Mouse (Mus musculus) heart, postnatal 25 days (tissue): ENCODE data around the gene Pafah1b2. TPM values are rescaled to one million over a fixed set of nuclear protein-coding genes. Genes with fewer than 3 reads are reported as not detected.

Source experiments
- DNase-seq: peaks from one replicate; pipeline ENCODE4 v3.0.0; 2022; ENCODE audit warnings: low spot score
- intact Hi-C: fragments of 180-260 bp; cut with DNase I; formaldehyde crosslinking; loops from one replicate; pipeline ENCODE4 v1.15.1; 2025
- total RNA-seq, 2 experiments: library from RNA; stranded (reverse); gene quantifications; 2 replicates each; pipeline ENCODE4 v1.2.3; 2021

Pafah1b2 gene
- total RNA-seq, 2 experiments from 2014 or later = 55.1 to 62.3 TPM

DNA sequence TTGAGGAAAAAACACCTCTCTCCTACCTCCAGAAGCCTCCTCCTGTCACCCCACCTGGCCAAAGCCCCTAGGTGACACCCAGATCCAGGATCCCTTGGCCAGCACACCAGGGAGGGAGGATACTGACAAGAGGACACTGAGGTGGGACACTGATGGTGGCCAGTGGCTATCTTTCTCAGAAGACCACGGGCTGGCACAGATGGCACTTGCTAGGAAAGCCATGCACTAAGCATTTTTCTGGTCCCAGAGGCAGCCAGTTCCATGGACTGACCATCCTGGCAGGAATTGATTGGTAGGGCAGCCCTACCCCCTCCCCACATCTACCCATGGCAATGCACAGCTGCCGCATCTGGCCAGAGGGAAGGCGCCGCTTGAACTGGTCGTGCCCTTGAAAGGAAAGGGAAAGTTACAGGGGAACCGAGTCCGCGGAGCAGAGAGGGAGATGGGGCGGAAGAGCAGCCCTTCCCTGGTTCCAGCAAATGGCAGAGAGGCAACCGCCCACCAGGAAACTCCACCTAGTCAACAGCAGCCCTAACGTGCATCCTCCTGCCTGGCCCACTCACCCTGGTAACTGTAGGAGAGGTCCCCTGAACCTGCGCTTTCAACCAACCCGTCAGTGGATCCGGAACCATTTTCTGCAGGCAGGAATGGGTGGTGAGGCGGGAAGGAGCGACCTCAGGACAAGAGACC is 66.2 kb downstream of the Pafah1b2 start:
- no peak for DNase-seq
- intact Hi-C loops = no loop called here

DNA sequence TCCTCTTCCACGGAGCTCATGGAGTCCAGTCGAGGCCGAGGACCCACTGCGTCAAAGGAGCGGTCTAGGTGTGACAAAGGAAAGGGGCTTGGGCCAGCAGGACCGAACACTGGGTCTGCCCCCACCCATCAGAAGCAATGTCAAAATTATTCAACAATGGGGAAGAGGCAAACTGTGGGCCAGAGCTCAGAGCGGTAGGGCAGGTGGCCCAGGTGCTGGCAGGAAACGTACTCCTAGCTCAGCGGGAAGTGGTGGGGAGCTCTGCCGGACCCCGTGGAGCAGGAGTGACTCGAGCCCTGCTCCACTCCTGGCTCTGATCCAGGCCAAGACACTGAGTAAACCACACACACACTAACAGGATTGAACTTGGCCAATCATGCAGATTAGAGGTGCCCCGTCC is 66.8 kb downstream of the Pafah1b2 start:
- DNase-seq = no peak
- intact Hi-C loops = no loop called here

DNA sequence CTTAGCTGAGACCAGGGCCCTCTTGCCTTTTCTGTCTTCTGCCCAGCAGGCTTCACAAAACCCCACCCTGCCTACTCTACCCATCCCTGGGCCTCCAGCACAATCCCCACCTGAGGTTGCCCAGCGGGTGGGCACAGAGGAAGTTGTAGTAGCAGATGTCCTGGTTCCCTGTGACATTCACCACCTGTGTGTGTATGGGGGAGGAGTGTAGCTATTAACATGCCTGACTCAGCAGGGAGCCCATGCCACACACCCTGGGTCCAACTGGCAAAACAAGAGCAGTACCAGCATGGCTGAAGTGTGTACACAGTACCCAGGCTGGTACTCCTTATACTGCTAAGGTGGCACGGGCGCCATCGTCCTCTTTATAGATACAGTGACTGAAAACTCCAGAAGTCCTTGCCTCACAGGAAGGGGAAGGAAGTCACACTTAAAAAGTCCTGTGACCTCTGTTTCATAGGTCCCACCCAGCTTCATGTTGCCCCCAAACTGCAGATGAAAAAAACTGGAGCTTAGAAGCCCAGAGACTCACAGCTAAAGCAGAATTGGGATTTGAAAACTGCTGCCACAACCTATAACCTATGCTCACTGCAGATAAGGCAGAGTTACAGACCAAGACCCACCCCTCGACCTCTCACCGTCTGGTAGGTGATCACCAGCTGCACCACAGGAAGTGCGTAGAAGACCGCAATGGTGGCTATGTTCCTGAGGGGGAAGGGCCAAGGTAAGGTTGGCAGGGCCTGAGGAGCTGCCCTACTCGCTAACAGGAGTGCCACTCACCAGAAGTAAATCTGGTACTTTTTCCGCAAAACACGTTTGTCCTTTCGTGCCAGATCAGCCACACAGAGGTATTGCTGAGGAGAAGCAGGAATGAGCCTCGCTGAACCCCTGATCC is 67.7 kb downstream of the Pafah1b2 start:
- intact Hi-C loops = no loop called here

DNA sequence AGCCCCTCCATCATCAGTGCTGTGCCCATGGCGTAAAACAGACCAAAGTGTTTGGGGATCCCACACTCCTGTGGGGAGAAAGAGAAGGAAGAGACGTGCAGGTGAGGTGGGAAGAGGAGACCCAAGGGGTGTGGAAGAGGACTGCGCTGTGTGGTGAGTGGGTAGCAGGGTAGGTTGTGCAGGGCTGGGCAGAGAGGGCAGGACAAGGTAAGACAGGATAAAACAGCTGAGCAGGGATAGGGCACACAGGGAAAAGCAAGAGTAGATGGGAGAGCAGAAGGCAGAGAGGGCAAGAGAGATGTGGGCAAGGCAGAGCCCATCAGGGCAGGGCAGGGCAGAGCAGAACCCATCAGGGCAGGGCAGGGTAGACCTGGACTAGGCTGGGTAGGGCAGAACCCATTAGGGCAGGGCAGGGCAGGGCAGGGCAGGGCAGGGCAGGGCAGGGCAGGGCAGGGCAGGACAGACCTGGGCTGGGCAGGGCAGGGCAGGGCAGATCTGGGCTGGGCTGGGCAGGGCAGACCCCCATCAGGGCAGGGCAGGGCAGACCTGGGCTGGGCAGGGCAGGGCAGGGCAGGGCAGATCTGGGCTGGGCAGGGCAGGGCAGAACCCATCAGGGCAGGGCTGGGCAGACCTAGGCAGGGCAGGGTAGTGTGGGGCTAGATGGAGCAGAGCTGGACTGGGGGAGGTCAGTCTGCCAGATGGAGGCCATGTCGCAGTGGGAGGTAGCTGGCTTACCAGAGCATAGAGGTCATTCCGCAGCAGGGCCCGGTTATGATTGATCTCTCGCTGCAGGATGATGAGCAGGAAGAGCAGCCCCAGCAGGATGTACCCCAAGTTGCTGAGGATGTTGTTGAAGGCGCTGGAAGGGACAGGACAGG is 68.6 kb downstream of the Pafah1b2 start:
- DNase-seq = no peak
- intact Hi-C loops = no loop called here

More for the DNA sequence above, 67.7 kb downstream of the Pafah1b2 start:
- no peak for DNase-seq

DNA sequence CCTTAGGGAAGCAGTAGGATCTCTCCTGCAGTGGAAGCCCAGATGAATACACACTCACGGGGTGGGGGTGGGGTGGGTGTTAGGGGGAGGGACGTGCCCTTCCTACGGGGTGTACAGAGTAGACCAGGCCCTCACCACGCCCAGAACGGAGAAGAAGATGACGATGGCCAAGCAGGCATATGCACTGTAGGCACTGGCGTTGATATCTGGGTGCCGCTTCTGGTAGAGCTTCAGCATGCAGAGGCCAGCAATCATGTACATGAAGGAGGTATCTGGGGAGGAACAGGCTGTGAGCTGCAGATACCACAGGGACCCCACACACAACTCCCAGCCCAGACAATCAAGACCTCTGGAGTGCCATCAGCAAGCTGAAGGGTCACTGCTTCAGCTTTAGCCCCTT is 69.6 kb downstream of the Pafah1b2 start:
- DNase-seq = no peak
- intact Hi-C loops = no loop called here

DNA sequence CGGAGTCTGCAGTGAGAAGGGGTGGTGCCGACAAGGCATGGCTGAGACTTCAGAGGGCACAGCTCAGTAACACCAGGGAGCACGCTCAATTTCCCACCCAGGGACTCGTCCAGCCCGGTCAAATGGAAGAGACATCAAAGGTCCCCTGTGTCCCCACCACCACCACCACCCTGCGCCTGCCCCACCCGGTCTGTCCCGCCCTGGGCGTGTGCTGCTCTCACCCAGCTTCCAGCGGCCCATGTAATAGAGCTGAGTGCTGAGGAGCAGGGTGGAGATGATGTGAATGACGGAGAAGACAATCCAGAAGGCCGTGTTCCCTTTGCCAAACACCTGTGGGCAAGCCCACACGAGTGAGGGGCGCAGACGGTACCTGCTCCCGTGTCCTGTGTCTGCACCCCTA is 70.0 kb downstream of the Pafah1b2 start:
- intact Hi-C loops = no loop called here
- DNase-seq = no peak

DNA sequence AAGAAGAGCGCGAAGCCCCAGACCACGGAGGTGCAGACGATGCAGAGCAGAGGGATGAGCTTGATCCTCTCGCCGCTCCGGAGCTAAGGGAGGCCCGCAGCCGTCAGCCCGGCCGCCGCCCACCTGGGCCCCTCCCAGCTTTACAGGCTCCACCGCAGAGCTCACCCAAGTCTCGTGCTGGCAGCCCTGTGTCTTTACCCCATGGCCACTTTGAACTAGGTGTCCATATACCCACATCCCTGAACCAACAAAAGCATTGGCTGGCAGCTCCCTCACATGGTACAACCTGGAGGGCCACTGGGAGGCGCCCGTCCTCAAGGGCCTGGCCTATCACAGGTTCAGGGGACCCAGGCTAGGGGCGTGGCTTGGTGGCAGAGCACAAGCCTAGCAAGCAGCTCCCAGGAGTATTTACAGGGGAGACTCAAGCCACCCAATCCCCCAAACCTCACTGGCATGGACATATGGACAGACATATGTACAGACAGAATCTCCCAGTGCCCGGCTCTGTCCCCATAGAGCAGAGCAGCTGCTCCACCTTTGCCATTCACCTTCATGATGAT is 71.1 kb downstream of the Pafah1b2 start:
- intact Hi-C loops = no loop called here
- no peak for DNase-seq

DNA sequence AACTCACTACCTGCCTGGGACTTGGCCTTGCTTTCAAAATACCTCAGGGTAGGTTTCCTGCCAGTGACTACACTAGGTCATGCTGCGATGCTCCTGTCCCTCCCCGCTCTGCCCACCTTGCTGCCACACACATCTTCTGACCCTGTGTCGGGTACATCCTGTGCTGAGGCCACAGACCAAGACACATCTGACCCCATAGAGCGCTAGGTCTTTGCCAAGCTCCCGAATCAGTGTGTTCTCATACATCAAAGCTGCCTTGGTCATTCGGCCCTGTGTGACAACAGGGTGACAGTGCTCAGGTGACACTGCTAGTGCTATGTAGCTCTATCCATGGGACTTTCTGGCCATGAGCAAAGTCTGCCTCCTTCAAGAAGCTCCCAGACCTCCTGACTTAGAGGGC is 72.7 kb downstream of the Pafah1b2 start:
- no peak for DNase-seq
- intact Hi-C loops = loop anchor here (1.0 kb wide), 1 partner anchor 26 kb away; no protein-coding TSS in a partner anchor

DNA sequence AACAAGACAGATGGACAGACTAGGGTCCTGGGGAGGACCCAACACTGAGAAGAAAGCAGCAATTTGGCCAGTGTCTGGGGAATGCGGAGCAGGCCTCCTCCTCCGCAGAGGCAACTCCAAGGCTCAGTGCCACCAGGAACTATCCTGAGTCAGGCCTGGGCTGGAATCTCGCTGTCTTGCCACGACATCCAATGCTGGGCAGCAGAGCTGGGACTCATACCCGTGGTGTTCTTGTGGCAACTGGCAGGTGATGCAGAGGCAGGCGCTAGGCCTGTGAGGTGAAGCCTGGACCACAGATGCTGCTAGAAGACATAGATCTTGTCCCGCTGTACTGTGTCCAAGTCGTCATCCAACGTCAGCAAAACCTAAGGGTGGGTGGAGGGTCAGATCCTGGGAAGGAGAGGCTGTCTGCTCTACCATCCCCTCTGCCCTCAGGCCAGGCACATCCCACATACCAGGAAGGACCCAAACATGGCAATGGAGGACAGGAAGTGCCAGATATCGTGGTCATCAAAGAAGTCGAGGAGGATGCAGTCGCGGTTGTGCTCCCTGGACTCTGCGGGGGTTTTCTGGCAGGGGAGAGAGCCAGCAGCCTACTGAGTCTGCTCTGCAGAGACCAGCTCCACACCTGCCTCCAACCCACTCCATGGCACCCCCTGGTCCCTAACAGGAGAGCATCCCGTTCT is 73.4 kb downstream of the Pafah1b2 start:
- no peak for DNase-seq
- intact Hi-C loops = loop anchor here (1.0 kb wide), 1 partner anchor 26 kb away; no protein-coding TSS in a partner anchor

DNA sequence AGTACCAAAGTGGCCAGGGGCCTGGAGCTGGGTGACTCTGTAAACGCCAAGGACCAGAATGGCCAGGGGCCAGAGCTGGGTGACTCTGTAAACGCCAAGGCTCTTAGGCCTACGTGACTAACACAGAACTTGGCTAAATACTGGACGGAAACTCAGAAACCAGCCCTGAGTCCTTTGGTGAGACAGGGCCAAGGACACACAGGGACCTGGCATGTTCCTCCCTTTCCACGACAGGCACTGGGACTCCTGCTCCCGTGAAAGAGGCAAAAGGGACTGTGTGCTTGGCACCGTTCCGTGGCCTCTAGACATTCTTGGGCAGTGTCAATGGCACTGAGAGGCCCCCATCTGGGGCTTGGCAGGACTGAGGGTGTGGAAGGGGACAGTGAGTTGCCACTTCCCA is 74.4 kb downstream of the Pafah1b2 start:
- DNase-seq = no peak
- intact Hi-C loops = no loop called here

DNA sequence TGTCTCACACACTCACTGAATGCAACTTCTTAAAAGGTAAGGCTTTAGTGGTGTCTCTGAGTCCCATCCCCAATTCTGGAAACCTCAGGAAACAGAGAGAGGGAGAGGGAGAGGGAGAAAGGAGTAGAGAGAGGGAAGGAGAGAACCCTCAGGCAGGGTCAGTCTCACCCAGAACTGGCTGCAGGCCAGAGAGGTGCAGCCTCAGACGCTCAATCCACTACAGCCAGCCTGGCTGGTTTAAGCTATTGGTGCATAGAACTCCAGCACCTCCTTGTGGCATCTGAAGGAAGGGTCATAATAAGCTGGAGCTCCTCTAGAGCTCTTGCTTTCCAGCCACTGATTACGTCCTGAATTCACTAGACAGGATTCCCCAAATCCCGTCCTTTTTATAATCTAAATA is 75.6 kb downstream of the Pafah1b2 start:
- no peak for DNase-seq
- intact Hi-C loops = loop anchor here (2.0 kb wide), 1 partner anchor 18 kb away; no protein-coding TSS in a partner anchor

DNA sequence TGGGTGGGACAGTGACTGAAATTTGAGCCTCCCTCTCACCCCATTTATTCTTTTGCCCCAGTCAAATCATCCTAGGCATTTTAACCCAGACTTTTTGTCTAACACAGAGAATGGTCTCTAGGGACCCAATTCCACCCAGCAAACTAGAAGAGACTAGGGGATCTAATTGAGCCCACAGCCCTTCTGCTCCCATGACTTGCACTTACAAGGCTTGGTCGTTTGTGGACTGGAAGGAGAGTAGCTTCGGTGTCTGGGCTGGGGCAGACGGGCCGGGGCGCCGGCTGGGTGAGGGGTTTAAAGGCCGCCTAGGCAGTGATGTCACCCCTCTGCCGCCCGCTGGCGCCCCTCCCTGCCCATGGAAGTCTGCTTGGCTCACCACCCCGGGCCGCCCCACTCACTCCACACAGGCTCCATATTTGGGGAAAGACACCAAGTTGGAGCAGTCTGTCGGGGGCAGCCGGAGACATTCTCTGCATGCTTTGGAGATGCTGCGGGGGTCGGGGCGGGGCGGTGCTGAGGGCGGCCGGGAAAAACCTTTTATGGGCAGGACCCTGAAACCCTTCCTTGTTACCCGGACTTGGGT is 76.8 kb downstream of the Pafah1b2 start, which contains the start of gene Tagln:
Gene Tagln (minus strand): TSS at position 431 of the 583 bp plus-strand sequence.
- DNase-seq = peak; percentile 44
- intact Hi-C loops = loop anchor here (2.0 kb wide), 1 partner anchor 17 kb away; no protein-coding TSS in a partner anchor

DNA sequence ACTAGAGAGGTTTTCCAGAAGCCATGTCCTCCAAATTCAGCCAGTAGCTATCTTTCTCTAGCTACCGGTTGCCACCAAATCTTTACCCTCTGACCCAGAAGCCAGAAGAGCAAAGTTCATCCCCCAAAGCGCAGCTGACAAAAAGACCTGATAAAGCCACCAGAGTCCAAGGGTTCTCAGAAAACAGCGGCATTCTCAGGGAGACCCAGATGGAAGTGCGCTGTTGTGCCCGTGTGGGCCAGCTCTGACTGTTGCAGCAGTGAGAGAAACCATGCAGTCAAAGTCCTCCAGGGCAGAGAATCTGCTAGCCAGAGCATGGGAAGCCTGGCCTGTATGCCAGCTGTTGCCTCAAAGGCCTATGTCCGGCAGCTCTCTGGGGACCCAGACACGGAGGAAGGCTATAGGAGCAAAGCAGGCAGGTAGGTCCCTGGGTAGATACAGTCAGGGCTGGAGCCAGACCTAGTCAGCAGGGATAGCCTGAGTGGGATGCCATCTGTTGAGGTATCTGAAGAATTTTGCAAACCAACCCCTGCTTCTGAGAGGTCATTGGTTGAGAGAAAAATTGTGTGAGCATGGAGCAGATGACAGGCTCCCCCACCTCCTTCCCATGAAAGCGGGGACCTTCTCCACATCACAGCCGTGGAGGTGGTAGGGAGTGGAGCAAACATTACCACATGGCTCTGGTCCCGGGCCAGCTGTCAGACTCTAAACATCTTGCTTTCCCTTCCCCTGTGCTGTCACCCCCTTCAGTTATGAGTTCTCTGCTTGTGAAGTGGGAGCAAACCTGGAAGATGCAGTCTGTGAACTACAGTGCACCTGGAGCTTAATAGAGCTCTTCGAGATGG is 79.7 kb downstream of the Pafah1b2 start:
- intact Hi-C loops = no loop called here
- no peak for DNase-seq

DNA sequence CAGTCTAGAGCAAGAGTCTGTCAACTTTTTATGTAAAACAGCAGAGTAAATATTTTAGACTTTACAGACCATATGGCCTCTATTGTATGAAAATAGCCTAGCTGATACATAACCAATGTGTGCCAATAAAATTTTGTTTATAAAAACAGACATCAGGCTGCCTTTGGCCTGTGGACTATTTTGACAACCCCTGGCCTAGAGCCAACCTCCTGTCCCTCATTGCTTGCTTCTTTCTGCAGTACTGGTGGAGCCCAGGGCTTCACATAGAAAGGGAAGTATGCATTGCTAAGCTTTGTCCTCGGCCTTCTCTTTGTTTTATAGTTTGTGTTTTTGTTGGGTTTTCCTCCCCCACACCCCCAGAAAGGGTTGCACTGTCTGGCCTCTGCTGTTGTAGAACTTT is 80.5 kb downstream of the Pafah1b2 start:
- intact Hi-C loops = no loop called here
- DNase-seq = no peak

DNA sequence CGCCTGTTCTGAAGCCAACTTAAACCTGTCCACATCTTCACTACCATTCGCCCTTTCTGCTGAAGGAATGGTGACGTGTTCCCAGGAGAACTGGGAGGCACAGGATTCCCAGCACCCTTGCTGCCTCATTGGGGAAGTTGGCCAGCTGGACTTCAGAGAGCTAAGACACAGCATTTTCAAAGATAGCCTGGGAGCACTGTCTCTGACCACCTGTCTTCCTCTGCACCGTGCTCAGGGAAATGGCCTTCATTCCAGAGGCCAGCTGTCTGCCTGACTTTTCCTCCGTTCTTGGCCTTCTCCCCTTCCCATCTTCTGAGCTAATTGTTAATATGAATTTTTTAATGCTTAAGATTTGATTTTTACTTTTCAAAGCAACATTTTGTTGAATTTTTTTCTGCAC is 83.2 kb downstream of the Pafah1b2 start:
- no peak for DNase-seq
- intact Hi-C loops = no loop called here

DNA sequence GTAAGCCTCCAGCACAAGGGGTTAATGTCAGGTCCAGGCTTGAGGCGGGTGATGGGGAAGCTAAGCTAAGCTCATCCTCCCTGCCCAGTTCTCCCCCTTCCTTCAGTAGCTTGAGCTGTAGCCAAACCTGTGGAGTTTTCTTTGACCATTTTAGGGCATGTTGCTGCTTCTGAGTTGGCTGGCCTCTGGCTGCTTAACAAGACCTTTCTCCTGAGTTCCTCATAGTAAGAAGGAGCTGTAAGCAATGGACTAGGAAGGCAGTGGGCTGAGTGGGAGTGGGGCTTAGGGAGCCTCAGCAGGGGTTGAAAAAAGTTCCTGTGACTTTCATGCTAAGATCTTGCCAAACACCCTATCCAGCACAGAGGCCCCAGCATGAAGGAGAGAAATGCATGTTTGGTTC is 92.6 kb downstream of the Pafah1b2 start:
- intact Hi-C loops = loop anchor here (2.0 kb wide), 1 partner anchor 17 kb away; the partner anchor contains the start of gene Tagln
- no peak for DNase-seq

DNA sequence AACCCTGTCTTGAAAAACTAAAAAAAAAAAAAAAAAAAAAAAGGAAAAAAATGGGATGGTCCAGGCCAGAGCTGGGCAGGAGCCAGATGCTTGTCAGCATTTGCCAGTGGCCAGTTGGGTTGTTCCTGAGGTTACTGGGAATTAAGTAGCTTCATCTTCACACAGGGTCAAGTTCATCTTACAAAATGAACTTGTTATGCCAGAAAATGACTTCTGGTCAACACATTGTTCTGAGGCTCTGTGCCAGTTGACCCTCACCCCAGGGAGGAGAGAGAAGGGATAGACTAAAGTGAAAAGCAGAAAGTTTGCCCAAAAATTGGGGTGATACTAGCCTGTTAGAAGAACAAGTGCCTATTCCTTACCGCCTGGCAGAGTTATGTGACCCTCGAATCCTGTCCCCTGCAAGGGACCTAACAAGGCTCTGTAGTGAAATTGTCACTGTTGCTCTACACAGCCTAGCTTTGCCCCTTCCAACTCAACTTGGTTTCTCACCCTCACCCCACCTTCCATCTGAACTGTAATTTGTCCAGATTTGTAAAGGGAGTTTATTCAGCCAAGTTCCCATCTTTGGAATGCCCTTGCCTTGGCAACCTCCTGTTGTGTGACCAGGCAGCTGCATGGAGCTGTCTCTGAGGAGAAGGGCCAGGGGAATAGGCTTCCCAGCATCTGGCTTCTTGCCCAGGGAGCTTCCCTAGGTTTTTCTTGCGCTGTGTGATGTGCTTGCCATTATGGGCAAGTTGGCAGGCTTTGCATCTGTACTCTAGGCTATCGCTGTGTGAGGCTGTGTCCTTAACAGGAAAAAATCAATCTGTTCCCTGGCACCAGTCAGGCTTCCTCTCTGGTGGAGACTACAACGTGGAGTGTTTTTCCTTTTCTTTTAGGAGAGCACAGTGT is 95.2 kb downstream of the Pafah1b2 start:
- intact Hi-C loops = no loop called here
- peak; percentile 55 for DNase-seq
